Mouse (Mus musculus) limb, embryonic 13.5 days (tissue): ENCODE measurements around the gene Gtpbp6. TPM values are rescaled to one million over a fixed set of nuclear protein-coding genes. Genes with fewer than 3 reads are reported as not detected.
"Not testable (repeated sequence)": the region's sequence is repeated elsewhere in the genome, so short reads cannot be mapped to it uniquely, and the experiment has no call there.

Source experiments
- ATAC-seq: fragments of 200-750 bp; cut with Nextera tagmentation; 2 replicates; pipeline ENCODE4 v1.8.0; 2017; ENCODE audit warnings: low read depth, moderate number of reproducible peaks, moderate TSS enrichment; ENCODE audit not compliant: low FRiP score
- H3K27ac ChIP-seq: fragments of 300-500 bp; sonication (generic); 2 replicates; pipeline ENCODE4 v1.5.1; 2015; ENCODE audit warnings: inconsistent platforms, mild to moderate bottlenecking, moderate library complexity
- H3K27me3 ChIP-seq: fragments of 300-500 bp; sonication (generic); 2 replicates; pipeline ENCODE4 v1.6.1; 2015; ENCODE audit warnings: mild to moderate bottlenecking, inconsistent platforms
- H3K36me3 ChIP-seq: fragments of 300-500 bp; sonication (generic); 2 replicates; pipeline ENCODE4 v1.6.1; 2015; ENCODE audit warnings: inconsistent platforms, mild to moderate bottlenecking, moderate library complexity
- H3K4me1 ChIP-seq: fragments of 300-500 bp; sonication (generic); 2 replicates; pipeline ENCODE4 v1.6.1; 2015; ENCODE audit warnings: inconsistent platforms
- H3K4me2 ChIP-seq: fragments of 300-500 bp; sonication (generic); replicated peaks from 2 replicates; pipeline ENCODE4 v1.6.1; 2015; ENCODE audit warnings: inconsistent platforms, mild to moderate bottlenecking, moderate library complexity
- H3K4me3 ChIP-seq: fragments of 300-500 bp; sonication (generic); 2 replicates; pipeline ENCODE4 v1.5.1; 2015; ENCODE audit warnings: moderate library complexity, mild to moderate bottlenecking, inconsistent platforms
- H3K9ac ChIP-seq: fragments of 300-500 bp; sonication (generic); 2 replicates; pipeline ENCODE4 v1.6.1; 2015; ENCODE audit warnings: mild to moderate bottlenecking, inconsistent platforms
- H3K9me3 ChIP-seq: fragments of 300-500 bp; sonication (generic); 2 replicates; pipeline ENCODE4 v1.6.1; 2016; ENCODE audit warnings: inconsistent platforms
- WGBS: fragments of 180-500 bp; shearing (Covaris S2); methylation state at CpG from one replicate; pipeline ENCODE4 v1.1.7; 2015; 5-methylcytosine and 5-hydroxymethylcytosine counted together
- polyA plus RNA-seq: library from polyadenylated mRNA; unstranded; fragments of >200 nt; fragmentation: Nextera tagmentation; extraction: Ambion mirVana; gene quantifications from 2 replicates; pipeline ENCODE4 v1.2.1, GENCODE M21; 2015

Gtpbp6 gene
- polyA plus RNA-seq: 33.6 and 33.7 TPM in 2 replicates

DNA sequence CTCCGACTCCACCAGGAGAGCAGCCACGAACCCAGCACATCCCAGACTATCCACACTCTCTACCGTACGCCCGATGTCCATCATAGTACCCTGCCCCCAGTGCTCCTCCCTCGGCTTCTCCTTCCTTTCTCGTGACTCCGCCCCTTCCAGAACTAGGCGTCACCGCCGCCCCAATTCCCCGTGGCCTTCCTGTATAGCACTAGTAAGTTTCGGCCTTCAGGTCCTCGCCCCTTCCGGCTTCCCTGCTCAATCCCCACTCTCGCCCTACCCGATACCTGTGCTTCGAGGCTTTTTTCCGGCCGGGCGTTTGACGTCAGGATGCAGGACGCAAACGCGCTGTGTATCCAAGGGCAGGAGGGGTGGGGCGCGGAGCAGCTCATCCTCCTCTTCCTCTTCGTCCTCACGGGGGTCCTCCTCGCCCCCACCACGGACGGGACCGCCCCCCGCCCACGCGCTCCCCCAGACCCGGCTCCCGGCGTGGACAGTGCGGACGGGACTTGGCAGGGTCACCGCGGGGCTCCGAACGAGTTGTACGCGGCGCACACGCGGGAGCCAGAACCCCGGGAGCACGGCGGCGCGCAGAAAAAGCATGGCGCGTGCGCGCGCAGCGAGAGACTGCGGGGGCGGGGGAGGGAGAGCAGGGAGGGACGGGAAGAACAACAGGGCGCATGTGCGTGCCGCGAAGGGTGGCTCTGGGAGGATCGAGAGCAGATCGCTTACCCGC lies at the start of gene Gtpbp6:
TSS of gene Gtpbp6 (minus strand) at position 617 of the 724 bp plus-strand sequence.
- WGBS: under 1% methylated on average over 71 of the region's 71 CpGs

DNA sequence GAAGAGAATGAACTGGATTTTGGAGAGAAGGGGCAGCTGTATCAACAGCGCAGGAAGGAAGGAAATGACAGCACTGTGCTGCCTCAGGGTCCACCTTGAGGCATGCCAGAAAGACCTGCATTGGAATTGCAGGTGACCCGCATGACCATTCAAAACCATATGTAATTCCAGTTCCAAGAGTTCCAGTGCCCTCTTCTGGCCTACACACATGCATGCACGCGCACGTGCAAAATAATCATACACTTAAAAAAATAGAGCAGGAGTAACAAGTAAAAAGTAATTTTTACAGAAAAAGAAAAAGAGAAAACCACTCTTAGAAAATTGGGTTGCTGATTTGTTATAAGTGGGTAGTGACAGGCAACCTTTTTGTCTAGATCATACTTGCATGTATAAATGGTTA lies 35.0 kb upstream of the Gtpbp6 start:
- Histone ChIP-seq H3K4me2 (no peak overlapping the region), H3K27me3 (no peaks in the 10 kb centered on the region), H3K36me3 (peaks cover 70% of the 10 kb centered on the region), H3K4me3 (no peak overlapping the region), H3K27ac (no peak overlapping the region), H3K9me3 (no peaks in the 10 kb centered on the region), H3K4me1 (no peaks in the 10 kb centered on the region), H3K9ac (no peak overlapping the region)
- WGBS: 89% methylated on average over 5 of the region's 5 CpGs
- no peak for ATAC-seq

More for the DNA sequence above, at the start of gene Gtpbp6:
- peak; percentile 91 for ATAC-seq
- Histone ChIP-seq H3K4me2 (peak within 1 kb of the TSS; percentile 92), H3K4me1 (peaks cover 16% of the 10 kb centered on the region), H3K27me3 (no peaks in the 10 kb centered on the region), H3K27ac (peak within 1 kb of the TSS; percentile 99), H3K9ac (peak within 1 kb of the TSS; percentile 83), H3K9me3 (0 out of 2 replicates have a peak, but pooled peaks cover 5% of the 10 kb centered on the region), H3K36me3 (peaks cover 48% of the 10 kb centered on the region), H3K4me3 (peak within 1 kb of the TSS; percentile 77)

DNA sequence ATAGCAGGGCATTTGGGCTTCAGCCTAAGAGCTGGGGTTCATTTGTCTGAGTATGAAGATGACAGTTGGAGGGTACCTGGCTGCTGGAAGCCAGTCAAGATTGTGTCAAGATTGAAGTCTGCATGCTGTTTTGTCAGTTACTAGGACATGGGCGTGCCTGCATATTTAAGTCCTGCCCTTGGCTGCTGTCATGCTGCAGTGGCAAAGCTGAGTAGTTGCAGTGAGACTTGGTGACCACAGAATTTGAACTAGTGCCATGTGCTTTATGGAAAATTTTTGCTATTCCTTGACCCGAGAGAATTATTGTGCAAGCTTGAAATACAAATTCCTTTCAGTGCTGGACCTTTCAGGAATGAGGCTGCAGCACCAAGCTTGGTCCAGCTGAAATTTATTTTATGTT lies 34.3 kb upstream of the Gtpbp6 start:
- Histone ChIP-seq H3K4me3 (no peak overlapping the region), H3K27me3 (no peaks in the 10 kb centered on the region), H3K4me2 (no peak overlapping the region), H3K27ac (no peak overlapping the region), H3K4me1 (no peaks in the 10 kb centered on the region), H3K9ac (no peak overlapping the region), H3K36me3 (peaks cover 63% of the 10 kb centered on the region), H3K9me3 (no peaks in the 10 kb centered on the region)
- 89% methylated on average over 2 of the region's 2 CpGs for WGBS
- ATAC-seq: no peak

DNA sequence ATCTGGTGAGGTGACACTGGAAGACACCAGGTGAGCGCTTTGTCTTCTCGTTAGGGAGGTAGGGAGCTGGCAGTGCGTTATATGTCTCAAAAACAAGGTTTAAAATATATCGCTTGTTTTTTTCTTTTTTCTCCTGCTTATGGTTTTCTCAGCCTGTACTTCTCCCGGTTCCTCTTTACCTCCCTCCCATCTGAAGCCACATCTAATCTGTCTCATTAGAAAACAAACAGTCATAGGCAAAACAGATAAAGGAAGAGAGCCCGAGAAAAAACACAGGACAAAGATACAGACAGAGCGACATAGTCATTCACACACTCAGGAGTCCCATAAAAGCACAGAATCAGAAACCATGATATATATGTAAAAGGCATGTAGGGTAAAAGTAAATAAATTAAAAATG lies 32.4 kb upstream of the Gtpbp6 start:
- no peak overlapping the region for H3K4me3 ChIP-seq
- H3K36me3 ChIP-seq: peaks cover 47% of the 10 kb centered on the region
- H3K9me3 ChIP-seq: no peaks in the 10 kb centered on the region
- ATAC-seq: no peak
- WGBS: 89% methylated on average over 7 of the region's 7 CpGs
- no peaks in the 10 kb centered on the region for H3K27me3 ChIP-seq
- H3K4me1 ChIP-seq: peaks cover 4% of the 10 kb centered on the region; the same call in 1 of the 2 replicates
- H3K9ac ChIP-seq: no peak overlapping the region
- no peak overlapping the region for H3K27ac ChIP-seq
- no peak overlapping the region for H3K4me2 ChIP-seq

DNA sequence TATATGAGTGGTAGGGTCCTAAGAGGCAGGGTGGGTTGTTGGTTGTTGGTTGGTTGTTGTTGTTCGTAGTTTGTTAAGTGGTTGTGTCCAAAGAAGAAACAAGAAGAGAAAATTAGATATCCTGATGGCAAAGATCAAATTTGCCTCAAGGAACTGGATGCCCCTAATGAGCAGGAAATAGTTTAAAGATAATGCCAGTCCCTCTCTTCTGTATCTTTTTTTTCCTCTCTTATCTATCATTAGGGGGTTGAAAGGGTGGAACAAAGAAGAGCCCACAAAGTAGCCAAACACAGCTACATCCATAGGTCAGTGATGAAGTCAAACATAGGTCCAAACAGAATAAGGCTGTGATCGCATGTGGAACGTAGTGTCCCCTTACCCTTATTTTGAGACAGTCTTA lies 31.3 kb upstream of the Gtpbp6 start:
- H3K27me3 ChIP-seq: no peaks in the 10 kb centered on the region
- peaks cover 2% of the 10 kb centered on the region; the same call in 1 of the 2 replicates for H3K9me3 ChIP-seq
- H3K4me3 ChIP-seq: no peak overlapping the region
- H3K4me2 ChIP-seq: no peak overlapping the region
- H3K36me3 ChIP-seq: peaks cover 36% of the 10 kb centered on the region
- WGBS: 97% methylated on average over 3 of the region's 3 CpGs
- H3K9ac ChIP-seq: no peak overlapping the region
- peaks cover 4% of the 10 kb centered on the region; the same call in 1 of the 2 replicates for H3K4me1 ChIP-seq
- no peak overlapping the region for H3K27ac ChIP-seq
- no peak for ATAC-seq

DNA sequence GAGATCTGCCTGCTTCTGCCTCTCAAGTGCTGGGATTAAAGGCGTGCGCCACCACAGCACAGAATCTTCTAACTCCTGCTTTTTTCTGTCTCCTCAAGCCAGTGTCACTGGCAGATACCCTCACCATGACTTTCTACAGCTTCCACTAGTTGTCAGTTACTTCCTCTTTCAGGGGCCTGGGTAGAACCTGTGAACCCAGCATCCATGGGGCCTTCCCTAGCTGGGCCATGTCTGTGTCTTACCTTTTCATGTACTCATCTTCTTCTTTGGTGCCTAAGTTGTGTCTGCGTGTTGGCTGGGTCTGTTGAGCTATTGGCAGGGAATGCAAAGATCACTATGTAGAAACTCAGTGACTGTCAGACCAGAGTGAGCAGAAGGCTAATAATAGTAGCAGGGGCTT lies 29.8 kb upstream of the Gtpbp6 start:
- H3K4me2 ChIP-seq: no peak overlapping the region
- H3K4me3 ChIP-seq: no peak overlapping the region
- ATAC-seq: no peak
- WGBS: 91% methylated on average over 3 of the region's 3 CpGs
- peaks cover 13% of the 10 kb centered on the region for H3K9me3 ChIP-seq
- H3K9ac ChIP-seq: no peak overlapping the region
- H3K27ac ChIP-seq: no peak overlapping the region
- peaks cover 25% of the 10 kb centered on the region for H3K36me3 ChIP-seq
- peaks cover 4% of the 10 kb centered on the region; the same call in 1 of the 2 replicates for H3K4me1 ChIP-seq
- H3K27me3 ChIP-seq: no peaks in the 10 kb centered on the region

DNA sequence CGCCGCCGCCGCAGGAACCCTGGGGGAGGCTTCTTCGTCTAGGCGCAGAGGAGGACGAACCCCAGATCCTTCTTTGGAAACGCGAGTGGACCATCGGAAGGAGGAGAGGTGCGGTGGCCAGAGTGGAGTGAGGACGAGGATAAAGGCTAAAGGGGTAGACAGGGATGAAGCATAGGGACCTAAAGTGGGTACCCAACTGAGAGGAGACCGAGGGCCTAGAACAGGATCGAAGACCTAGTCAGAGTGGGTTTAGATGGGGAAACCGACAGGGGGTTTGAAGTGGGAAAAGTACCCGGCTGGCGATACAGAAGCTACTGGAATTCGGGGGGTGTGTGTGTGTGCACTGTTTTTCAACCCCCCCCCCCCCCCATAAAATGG lies 28.1 kb upstream of the Gtpbp6 start:
- H3K4me3 ChIP-seq: peak overlapping the region; percentile 86
- peaks cover 12% of the 10 kb centered on the region for H3K36me3 ChIP-seq
- WGBS: 5% methylated on average over 18 of the region's 18 CpGs
- peaks cover 13% of the 10 kb centered on the region for H3K9me3 ChIP-seq
- ATAC-seq: no peak
- peaks cover 4% of the 10 kb centered on the region; the same call in 1 of the 2 replicates for H3K4me1 ChIP-seq
- H3K27me3 ChIP-seq: no peaks in the 10 kb centered on the region
- peak overlapping the region; percentile 3; the same call in 1 of the 2 replicates for H3K27ac ChIP-seq
- peak overlapping the region; percentile 76 for H3K9ac ChIP-seq
- peak overlapping the region; percentile 75 for H3K4me2 ChIP-seq

DNA sequence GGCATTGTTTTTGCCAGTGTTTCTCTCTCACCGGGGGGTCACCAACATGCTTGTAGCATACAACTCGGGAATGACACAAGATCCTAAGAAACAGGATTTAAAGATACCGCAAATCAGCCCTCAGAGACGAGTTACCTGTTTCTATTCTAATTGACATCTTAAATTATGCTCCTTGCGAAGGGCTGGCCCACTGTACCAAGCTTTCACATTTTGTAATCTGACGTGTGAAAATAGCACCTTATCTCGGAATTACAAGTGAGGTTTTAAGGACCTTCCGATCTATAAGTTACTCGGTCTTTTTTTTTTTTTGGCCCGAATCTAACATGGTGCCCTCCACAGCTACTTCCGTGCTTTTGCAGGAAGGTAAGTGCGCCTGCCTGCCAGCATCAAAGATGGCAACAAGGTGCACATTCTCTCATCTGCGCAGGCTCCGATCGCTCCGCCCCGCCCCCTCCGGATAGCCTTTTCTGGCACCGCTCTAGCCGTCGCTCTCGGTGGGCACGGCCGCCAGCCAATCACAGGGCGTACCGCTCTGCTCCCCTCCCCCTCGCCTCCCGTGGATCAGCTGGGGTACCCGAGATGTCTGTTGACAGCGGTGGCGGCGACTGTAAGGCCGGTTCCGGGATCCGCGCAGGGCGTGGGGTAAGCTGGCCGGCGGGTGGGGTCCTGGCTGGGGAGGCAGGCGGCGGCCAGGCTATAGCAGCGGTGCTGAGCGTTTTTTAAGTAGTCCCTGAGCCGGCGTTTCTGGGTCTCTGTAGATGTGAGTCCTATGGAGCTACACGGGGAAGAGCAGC lies 27.5 kb upstream of the Gtpbp6 start, which contains the start of gene Chfr:
TSS of gene Chfr (plus strand) at position 550 of the 794 bp plus-strand sequence.
- Histone ChIP-seq H3K9me3 (peaks cover 18% of the 10 kb centered on the region), H3K9ac (peak within 1 kb of the TSS; percentile 76), H3K4me2 (peak within 1 kb of the TSS; percentile 75), H3K36me3 (peaks cover 16% of the 10 kb centered on the region), H3K4me3 (peak within 1 kb of the TSS; percentile 86), H3K27ac (peak within 1 kb of the TSS; percentile 3; the same call in 1 of the 2 replicates), H3K4me1 (peaks cover 4% of the 10 kb centered on the region; the same call in 1 of the 2 replicates), H3K27me3 (no peaks in the 10 kb centered on the region)
- peak; percentile 99 for ATAC-seq
- 4% methylated on average over 46 of the region's 46 CpGs for WGBS

DNA sequence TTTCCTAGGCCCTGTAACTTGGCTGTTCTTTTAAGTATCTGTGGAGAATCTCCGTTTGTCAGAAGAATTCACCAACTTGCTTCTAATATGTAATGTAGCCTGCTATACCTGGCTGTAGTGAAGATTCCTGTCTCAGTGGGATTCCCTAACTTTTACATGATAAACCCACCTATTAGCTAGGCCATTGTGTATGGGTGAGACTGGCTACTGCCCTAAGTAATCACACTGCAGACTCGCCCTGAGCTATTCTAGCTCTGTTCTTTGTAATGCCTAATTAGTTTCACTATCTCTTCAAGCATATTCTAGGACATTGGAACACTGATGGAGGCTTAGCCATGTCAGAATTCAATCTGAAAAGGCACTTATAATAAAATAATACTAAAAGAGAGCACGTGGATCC lies 14.4 kb upstream of the Gtpbp6 start:
- H3K4me3 ChIP-seq, H3K4me2 ChIP-seq, H3K9me3 ChIP-seq, H3K4me1 ChIP-seq, H3K27me3 ChIP-seq, H3K27ac ChIP-seq, H3K9ac ChIP-seq, ATAC-seq: not testable (repeated sequence)
- WGBS: 80% methylated on average over 3 of the region's 3 CpGs
- H3K36me3 ChIP-seq: peaks cover 45% of the 10 kb centered on the region

DNA sequence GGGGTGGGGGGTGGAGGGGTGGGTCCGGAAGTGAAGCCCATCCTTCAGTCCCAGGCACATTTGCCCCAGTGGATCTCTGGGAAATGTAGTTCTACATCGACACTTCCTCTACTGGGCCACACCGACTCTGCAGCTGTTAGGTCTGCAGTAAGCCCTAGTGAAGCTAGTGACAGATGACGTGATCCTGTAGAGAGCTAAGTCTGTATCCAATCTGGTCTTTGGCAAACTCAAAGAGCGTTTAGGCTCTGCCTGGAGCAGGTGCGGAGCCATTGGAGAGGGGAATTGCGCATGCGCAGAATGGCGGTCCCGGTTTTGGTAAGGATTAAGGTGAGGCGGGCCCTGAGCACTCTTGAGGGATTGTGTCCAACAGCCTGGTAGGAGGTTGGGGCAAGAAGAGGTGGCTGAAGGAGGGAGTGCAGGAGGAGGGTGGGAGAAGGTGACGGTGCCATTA lies 2.0 kb upstream of the Gtpbp6 start, which contains the start of gene Zfp605:
TSS of gene Zfp605 (plus strand) at position 102 of the 451 bp plus-strand sequence.
- H3K9ac ChIP-seq: peak within 1 kb of the TSS; percentile 60
- peak within 1 kb of the TSS; percentile 65 for H3K4me2 ChIP-seq
- under 1% methylated on average over 12 of the region's 12 CpGs for WGBS
- H3K27me3 ChIP-seq: no peaks in the 10 kb centered on the region
- peak within 1 kb of the TSS; percentile 50 for H3K4me3 ChIP-seq
- H3K4me1 ChIP-seq: peaks cover 16% of the 10 kb centered on the region
- H3K36me3 ChIP-seq: peaks cover 30% of the 10 kb centered on the region
- 0 out of 2 replicates have a peak, but pooled peaks cover 5% of the 10 kb centered on the region for H3K9me3 ChIP-seq
- peak; percentile 54 for ATAC-seq
- H3K27ac ChIP-seq: peak within 1 kb of the TSS; percentile 70

DNA sequence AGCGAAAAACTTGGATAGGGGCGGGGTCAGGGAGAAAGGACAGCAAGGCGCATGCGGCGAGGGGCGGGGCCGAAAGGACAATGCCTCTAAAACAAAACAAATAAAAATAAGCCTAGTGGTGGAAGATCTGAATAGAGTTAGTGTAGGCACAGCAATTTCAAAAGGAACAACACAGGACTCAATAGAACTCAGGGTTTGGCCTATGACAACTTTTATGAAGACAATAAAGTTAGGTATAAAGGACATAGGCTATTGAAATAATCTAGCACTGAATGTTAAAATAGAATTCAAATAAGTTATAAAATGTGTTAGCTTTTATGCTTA lies 270 bp upstream of the Gtpbp6 start:
- no peaks in the 10 kb centered on the region for H3K27me3 ChIP-seq
- peak overlapping the region; percentile 92 for H3K4me2 ChIP-seq
- H3K4me1 ChIP-seq: peaks cover 16% of the 10 kb centered on the region
- H3K4me3 ChIP-seq: peak overlapping the region; percentile 77
- 2% methylated on average over 7 of the region's 7 CpGs for WGBS
- ATAC-seq: no peak
- 0 out of 2 replicates have a peak, but pooled peaks cover 5% of the 10 kb centered on the region for H3K9me3 ChIP-seq
- peaks cover 47% of the 10 kb centered on the region for H3K36me3 ChIP-seq
- H3K9ac ChIP-seq: no peak overlapping the region
- peak overlapping the region; percentile 99; the same call in 1 of the 2 replicates for H3K27ac ChIP-seq
